Mouse (Mus musculus): ENCODE data around the gene Zmat5. TPM values are rescaled to one million over a fixed set of nuclear protein-coding genes. Genes with fewer than 3 reads are reported as not detected.

The Zmat5 gene
- polyA plus RNA-seq, 1 experiment: 11.7 TPM

GRCm38 (mm10) chr11:4757789-4758158, 53.3 kb downstream of the Zmat5 start:
- Histone ChIP-seq H3K4me1 (ENCODE audit: control insufficient read depth, insufficient read depth, low read length) (no peaks in the 10 kb centered on the region), H3K27ac (ENCODE audit: control insufficient read depth, insufficient read depth, low read depth, low read length, poor library complexity) (no peak overlapping the region), H3K4me3 (replicated peaks; ENCODE audit: control insufficient read depth, low read depth, low read length) (no peak overlapping the region)
- WGBS: 70% methylated on average over 4 of the region's 4 CpGs
- TF ChIP-seq POLR2A (IDR thresholded peaks at IDR 0.05; ENCODE audit: borderline replicate concordance, control insufficient read depth, low read depth, low read length) (no peak), CTCF (IDR thresholded peaks at IDR 0.05; ENCODE audit: control insufficient read depth, insufficient read depth, low read length) (no peak)

- Histone ChIP-seq H3K4me3 (replicated peaks; ENCODE audit: control insufficient read depth, low read depth, low read length) (no peak overlapping the region), H3K4me1 (ENCODE audit: control insufficient read depth, insufficient read depth, low read length) (no peaks in the 10 kb centered on the region), H3K27ac (ENCODE audit: control insufficient read depth, insufficient read depth, low read depth, low read length, poor library complexity) (no peak overlapping the region)
- WGBS: 49% methylated on average over 4 of the region's 4 CpGs
- no peak for TF ChIP-seq CTCF (IDR thresholded peaks at IDR 0.05; ENCODE audit: control insufficient read depth, insufficient read depth, low read length)
- no peak for TF ChIP-seq POLR2A (IDR thresholded peaks at IDR 0.05; ENCODE audit: borderline replicate concordance, control insufficient read depth, low read depth, low read length)
These were observed 56.0 kb downstream of the Zmat5 start for GRCm38 (mm10) chr11:4760438-4760837.

GRCm38 (mm10) chr11:4761991-4762390, 57.5 kb downstream of the Zmat5 start:
- no peaks in the 10 kb centered on the region for H3K4me1 ChIP-seq (ENCODE audit: control insufficient read depth, insufficient read depth, low read length)
- no peak for TF ChIP-seq CTCF (IDR thresholded peaks at IDR 0.05; ENCODE audit: control insufficient read depth, insufficient read depth, low read length)
- TF ChIP-seq POLR2A (IDR thresholded peaks at IDR 0.05; ENCODE audit: borderline replicate concordance, control insufficient read depth, low read depth, low read length): no peak
- no peak overlapping the region for H3K4me3 ChIP-seq (replicated peaks; ENCODE audit: control insufficient read depth, low read depth, low read length)
- WGBS: 51% methylated on average over 6 of the region's 6 CpGs
- H3K27ac ChIP-seq (ENCODE audit: control insufficient read depth, insufficient read depth, low read depth, low read length, poor library complexity): no peak overlapping the region

GRCm38 (mm10) chr11:4762511-4762910, 58.0 kb downstream of the Zmat5 start:
- WGBS: 21% methylated on average over 2 of the region's 2 CpGs
- no peak overlapping the region for H3K4me3 ChIP-seq (replicated peaks; ENCODE audit: control insufficient read depth, low read depth, low read length)
- TF ChIP-seq CTCF (IDR thresholded peaks at IDR 0.05; ENCODE audit: control insufficient read depth, insufficient read depth, low read length): no peak
- TF ChIP-seq POLR2A (IDR thresholded peaks at IDR 0.05; ENCODE audit: borderline replicate concordance, control insufficient read depth, low read depth, low read length): no peak
- H3K4me1 ChIP-seq (ENCODE audit: control insufficient read depth, insufficient read depth, low read length): no peaks in the 10 kb centered on the region
- H3K27ac ChIP-seq (ENCODE audit: control insufficient read depth, insufficient read depth, low read depth, low read length, poor library complexity): no peak overlapping the region

GRCm38 (mm10) chr11:4763631-4764030, 59.2 kb downstream of the Zmat5 start:
- WGBS: 34% methylated on average over 5 of the region's 5 CpGs
- TF ChIP-seq CTCF (IDR thresholded peaks at IDR 0.05; ENCODE audit: control insufficient read depth, insufficient read depth, low read length): no peak
- TF ChIP-seq POLR2A (IDR thresholded peaks at IDR 0.05; ENCODE audit: borderline replicate concordance, control insufficient read depth, low read depth, low read length): no peak
- H3K4me3 ChIP-seq (replicated peaks; ENCODE audit: control insufficient read depth, low read depth, low read length): no peak overlapping the region
- H3K27ac ChIP-seq (ENCODE audit: control insufficient read depth, insufficient read depth, low read depth, low read length, poor library complexity): no peak overlapping the region
- no peaks in the 10 kb centered on the region for H3K4me1 ChIP-seq (ENCODE audit: control insufficient read depth, insufficient read depth, low read length)

- H3K27ac ChIP-seq (ENCODE audit: control insufficient read depth, insufficient read depth, low read depth, low read length, poor library complexity): no peak overlapping the region
- H3K4me3 ChIP-seq (replicated peaks; ENCODE audit: control insufficient read depth, low read depth, low read length): no peak overlapping the region
- WGBS: 83% methylated on average over 5 of the region's 5 CpGs
- no peaks in the 10 kb centered on the region for H3K4me1 ChIP-seq (ENCODE audit: control insufficient read depth, insufficient read depth, low read length)
- TF ChIP-seq CTCF (IDR thresholded peaks at IDR 0.05; ENCODE audit: control insufficient read depth, insufficient read depth, low read length) (no peak), POLR2A (IDR thresholded peaks at IDR 0.05; ENCODE audit: borderline replicate concordance, control insufficient read depth, low read depth, low read length) (no peak)
These were observed 60.0 kb downstream of the Zmat5 start for GRCm38 (mm10) chr11:4764476-4764875.

- H3K27ac ChIP-seq (ENCODE audit: control insufficient read depth, insufficient read depth, low read depth, low read length, poor library complexity): no peak overlapping the region
- 85% methylated on average over 4 of the region's 4 CpGs for WGBS
- no peak overlapping the region for H3K4me3 ChIP-seq (replicated peaks; ENCODE audit: control insufficient read depth, low read depth, low read length)
- H3K4me1 ChIP-seq (ENCODE audit: control insufficient read depth, insufficient read depth, low read length): no peaks in the 10 kb centered on the region
- TF ChIP-seq POLR2A (IDR thresholded peaks at IDR 0.05; ENCODE audit: borderline replicate concordance, control insufficient read depth, low read depth, low read length) (no peak), CTCF (IDR thresholded peaks at IDR 0.05; ENCODE audit: control insufficient read depth, insufficient read depth, low read length) (no peak)
These were observed 63.9 kb downstream of the Zmat5 start for GRCm38 (mm10) chr11:4768399-4768798.

- no peak overlapping the region for H3K4me3 ChIP-seq (replicated peaks; ENCODE audit: control insufficient read depth, low read depth, low read length)
- WGBS: 80% methylated on average over 7 of the region's 7 CpGs
These were observed 64.8 kb downstream of the Zmat5 start for GRCm38 (mm10) chr11:4769293-4769692.

GRCm38 (mm10) chr11:4769881-4770280, 65.4 kb downstream of the Zmat5 start:
- WGBS: 89% methylated on average over 6 of the region's 6 CpGs
- H3K27ac ChIP-seq (ENCODE audit: control insufficient read depth, insufficient read depth, low read depth, low read length, poor library complexity): no peak overlapping the region
- TF ChIP-seq POLR2A (IDR thresholded peaks at IDR 0.05; ENCODE audit: borderline replicate concordance, control insufficient read depth, low read depth, low read length) (no peak), CTCF (IDR thresholded peaks at IDR 0.05; ENCODE audit: control insufficient read depth, insufficient read depth, low read length) (no peak)

More at GRCm38 (mm10) chr11:4769293-4769692, 64.8 kb downstream of the Zmat5 start:
- Histone ChIP-seq H3K27ac (ENCODE audit: control insufficient read depth, insufficient read depth, low read depth, low read length, poor library complexity) (no peak overlapping the region), H3K4me1 (ENCODE audit: control insufficient read depth, insufficient read depth, low read length) (no peaks in the 10 kb centered on the region)
- TF ChIP-seq POLR2A (IDR thresholded peaks at IDR 0.05; ENCODE audit: borderline replicate concordance, control insufficient read depth, low read depth, low read length): no peak
- no peak for TF ChIP-seq CTCF (IDR thresholded peaks at IDR 0.05; ENCODE audit: control insufficient read depth, insufficient read depth, low read length)

More at GRCm38 (mm10) chr11:4769881-4770280, 65.4 kb downstream of the Zmat5 start:
- Histone ChIP-seq H3K4me3 (replicated peaks; ENCODE audit: control insufficient read depth, low read depth, low read length) (no peak overlapping the region), H3K4me1 (ENCODE audit: control insufficient read depth, insufficient read depth, low read length) (no peaks in the 10 kb centered on the region)
